Mouse (Mus musculus) heart, embryonic 16.5 days (tissue): ENCODE measurements at regions not wholly inside any gene's neighbourhood (a gene's known extent, or its start where the extent isn't known, plus 50 kb on each side); places are given as distances from the start of the nearest gene placed in this dataset.

Experiments used
- ATAC-seq: fragments of 200-750 bp; cut with Nextera tagmentation; replicated peaks from 2 replicates; pipeline ENCODE4 v1.8.0; 2017; ENCODE audit warnings: moderate number of reproducible peaks; ENCODE audit not compliant: insufficient read depth, low FRiP score; ENCODE audit errors: extremely low read depth
- H3K27ac ChIP-seq: fragments of 300-500 bp; sonication (generic); 2 replicates; pipeline ENCODE4 v1.5.1; 2014; ENCODE audit warnings: mild to moderate bottlenecking, low read length, control low read depth, moderate library complexity
- H3K27me3 ChIP-seq: fragments of 300-500 bp; sonication (generic); 2 replicates; pipeline ENCODE4 v1.6.1; 2014; ENCODE audit warnings: low read length, mixed read lengths; ENCODE audit not compliant: control insufficient read depth, insufficient read depth
- H3K36me3 ChIP-seq: fragments of 300-500 bp; sonication (generic); 2 replicates; pipeline ENCODE4 v1.6.1; 2014; ENCODE audit not compliant: control insufficient read depth, insufficient read depth
- H3K4me1 ChIP-seq: fragments of 300-500 bp; sonication (generic); 2 replicates; pipeline ENCODE4 v1.6.1; 2014; ENCODE audit warnings: low read length, mixed read lengths; ENCODE audit not compliant: control insufficient read depth, insufficient read depth
- H3K4me2 ChIP-seq: fragments of 300-500 bp; sonication (generic); 2 replicates; pipeline ENCODE4 v1.6.1; 2014; ENCODE audit warnings: low read depth, mild to moderate bottlenecking, control low read depth, low read length
- H3K4me3 ChIP-seq: fragments of 300-500 bp; sonication (generic); 2 replicates; pipeline ENCODE4 v1.5.1; 2014; ENCODE audit warnings: mild to moderate bottlenecking, control low read depth, low read length
- H3K9ac ChIP-seq: fragments of 300-500 bp; sonication (generic); 2 replicates; pipeline ENCODE4 v1.6.1; 2014; ENCODE audit warnings: low read length, control low read depth
- H3K9me3 ChIP-seq: fragments of 300-500 bp; sonication (generic); replicated peaks from 2 replicates; pipeline ENCODE4 v1.6.1; 2016; ENCODE audit warnings: low read length; ENCODE audit not compliant: control insufficient read depth
- WGBS: fragments of 180-500 bp; shearing (Covaris S2); extraction: QIAGEN DNeasy Blood & Tissue Kit; methylation state at CpG from one replicate; pipeline ENCODE4 v1.1.7; 2014; 5-methylcytosine and 5-hydroxymethylcytosine counted together

DNA sequence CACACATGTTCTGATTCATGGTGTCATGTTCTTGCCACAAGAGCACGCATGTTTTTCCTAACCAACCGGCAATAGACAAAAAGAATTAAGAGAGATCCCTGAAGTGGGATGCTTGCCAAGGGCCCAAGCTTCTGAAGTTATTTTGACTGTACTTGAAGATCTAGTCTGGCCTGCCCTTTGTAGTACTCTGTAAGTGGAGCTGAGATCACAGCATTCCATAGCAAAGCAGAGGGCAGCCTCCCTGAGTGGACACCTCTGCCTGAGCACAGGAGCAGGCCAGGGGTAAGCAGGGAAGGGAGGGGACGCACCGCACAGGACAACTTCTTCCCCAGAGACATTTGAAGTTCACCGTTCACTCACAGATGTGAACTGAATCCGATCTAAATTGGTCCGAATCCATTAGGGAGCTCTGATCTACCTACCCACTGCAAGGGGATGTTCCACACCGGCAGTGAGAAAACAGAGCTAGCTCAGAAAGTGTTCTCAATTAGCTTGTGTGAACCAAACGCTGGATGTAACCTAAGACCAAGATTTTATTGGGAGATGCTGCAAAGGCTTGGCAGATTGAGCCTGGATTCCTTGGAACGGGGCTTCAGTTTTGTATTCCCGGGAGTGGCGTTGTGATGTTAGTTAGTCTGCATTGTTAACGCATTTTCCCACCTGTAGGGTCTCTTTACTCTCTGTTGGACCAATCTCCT lies 88.3 kb upstream of the Tspan5 start:
- H3K4me1 ChIP-seq = no peaks in the 10 kb centered on the region
- no peaks in the 10 kb centered on the region for H3K27me3 ChIP-seq
- H3K9ac ChIP-seq = no peak overlapping the region
- ATAC-seq = no peak
- no peak overlapping the region for H3K4me2 ChIP-seq
- no peak overlapping the region for H3K27ac ChIP-seq
- no peaks in the 10 kb centered on the region for H3K36me3 ChIP-seq
- H3K9me3 ChIP-seq = peaks cover 27% of the 10 kb centered on the region
- no peak overlapping the region for H3K4me3 ChIP-seq
- WGBS = 84% methylated on average over 13 of the region's 13 CpGs

DNA sequence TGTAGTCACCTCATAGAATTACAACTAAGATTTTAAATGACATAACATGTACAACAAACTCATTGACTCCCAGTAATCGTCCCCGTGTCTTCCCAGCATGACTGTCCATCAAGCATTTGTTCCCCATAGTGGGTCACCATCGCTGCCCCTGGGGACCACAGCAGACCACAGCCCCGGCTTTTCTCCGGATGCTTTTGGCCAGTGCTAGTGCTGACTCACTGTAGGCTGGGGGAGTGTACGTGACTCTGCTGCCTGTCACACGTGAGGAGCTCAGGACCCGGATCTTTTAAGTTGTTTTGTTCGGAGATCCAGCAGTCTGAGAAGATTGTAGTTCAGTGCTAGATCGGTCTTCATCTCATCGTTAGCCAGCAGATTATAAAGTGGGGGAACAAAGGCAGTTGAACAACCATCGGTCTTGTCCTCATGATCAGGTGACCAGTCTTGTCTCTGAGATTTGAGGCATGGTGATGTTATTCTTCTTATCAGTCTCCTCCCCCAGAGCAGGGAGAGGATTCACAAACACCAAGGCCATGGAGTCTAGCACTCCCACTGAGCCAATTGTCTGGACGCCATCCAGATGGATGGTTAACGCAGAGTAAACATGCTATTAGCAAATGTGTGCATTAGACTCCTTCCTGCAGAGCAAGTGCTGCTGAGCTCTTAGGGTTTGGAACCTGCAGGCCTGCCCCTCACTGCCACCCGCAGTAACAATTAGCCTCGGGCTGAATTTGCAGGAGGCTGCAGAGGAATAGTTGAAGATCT lies 87.2 kb upstream of the Tspan5 start:
- no peak for ATAC-seq
- Histone ChIP-seq H3K4me1 (no peaks in the 10 kb centered on the region), H3K27me3 (no peaks in the 10 kb centered on the region), H3K9me3 (peaks cover 32% of the 10 kb centered on the region), H3K36me3 (no peaks in the 10 kb centered on the region; the same call in 1 of the 2 replicates), H3K9ac (no peak overlapping the region), H3K4me2 (no peak overlapping the region), H3K4me3 (no peak overlapping the region), H3K27ac (no peak overlapping the region)
- 68% methylated on average over 16 of the region's 16 CpGs for WGBS

DNA sequence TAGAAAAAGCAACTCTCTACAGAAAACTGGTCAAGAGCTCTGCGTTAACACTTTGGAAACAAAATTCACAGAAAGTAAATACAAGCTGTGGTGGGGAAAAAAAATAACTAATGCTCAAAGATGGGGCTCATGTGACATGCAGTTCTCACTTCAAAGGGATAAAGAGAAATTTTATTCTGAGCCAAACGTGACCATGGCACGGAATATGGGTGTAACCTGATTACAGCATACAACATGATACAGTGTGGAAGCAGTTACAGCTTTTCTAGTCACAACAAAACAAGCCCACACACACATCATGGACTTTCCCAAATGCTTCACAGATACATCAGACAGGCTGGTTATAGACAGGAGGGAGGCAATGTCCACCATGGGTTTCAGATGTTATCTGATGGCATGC lies 86.5 kb upstream of the Tspan5 start:
- peaks cover 32% of the 10 kb centered on the region for H3K9me3 ChIP-seq
- WGBS = 79% methylated on average over 3 of the region's 3 CpGs
- no peaks in the 10 kb centered on the region; the same call in 1 of the 2 replicates for H3K36me3 ChIP-seq
- no peak for ATAC-seq
- no peaks in the 10 kb centered on the region for H3K27me3 ChIP-seq
- no peaks in the 10 kb centered on the region for H3K4me1 ChIP-seq
- no peak overlapping the region for H3K27ac ChIP-seq
- no peak overlapping the region for H3K4me3 ChIP-seq
- no peak overlapping the region for H3K4me2 ChIP-seq
- H3K9ac ChIP-seq = no peak overlapping the region

DNA sequence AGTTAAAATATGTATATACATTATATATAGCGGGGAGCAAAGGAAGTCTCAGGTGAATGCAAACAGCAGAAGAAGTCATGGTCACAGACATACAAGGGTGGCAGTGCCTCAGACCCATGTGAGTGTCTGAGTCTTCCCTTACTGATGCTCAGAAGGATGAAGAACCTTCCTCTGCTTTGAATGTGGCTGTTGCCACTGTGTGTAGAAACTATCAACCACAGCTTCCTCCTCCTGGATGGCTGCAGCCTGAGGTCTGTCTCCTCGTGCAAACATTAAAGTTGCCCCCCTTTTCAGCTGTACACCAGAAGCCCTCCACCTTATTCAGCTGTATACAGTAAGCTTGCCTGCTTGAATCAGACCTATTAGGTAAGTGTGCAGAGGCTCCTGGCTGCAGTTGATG lies 79.4 kb upstream of the Tspan5 start:
- Histone ChIP-seq H3K9ac (no peak overlapping the region), H3K4me2 (no peak overlapping the region), H3K4me1 (no peaks in the 10 kb centered on the region), H3K27me3 (no peaks in the 10 kb centered on the region), H3K27ac (no peak overlapping the region), H3K36me3 (no peaks in the 10 kb centered on the region; the same call in none of the 2 replicates), H3K9me3 (peaks cover 14% of the 10 kb centered on the region), H3K4me3 (no peak overlapping the region)
- 83% methylated on average over 2 of the region's 2 CpGs for WGBS
- ATAC-seq = no peak

DNA sequence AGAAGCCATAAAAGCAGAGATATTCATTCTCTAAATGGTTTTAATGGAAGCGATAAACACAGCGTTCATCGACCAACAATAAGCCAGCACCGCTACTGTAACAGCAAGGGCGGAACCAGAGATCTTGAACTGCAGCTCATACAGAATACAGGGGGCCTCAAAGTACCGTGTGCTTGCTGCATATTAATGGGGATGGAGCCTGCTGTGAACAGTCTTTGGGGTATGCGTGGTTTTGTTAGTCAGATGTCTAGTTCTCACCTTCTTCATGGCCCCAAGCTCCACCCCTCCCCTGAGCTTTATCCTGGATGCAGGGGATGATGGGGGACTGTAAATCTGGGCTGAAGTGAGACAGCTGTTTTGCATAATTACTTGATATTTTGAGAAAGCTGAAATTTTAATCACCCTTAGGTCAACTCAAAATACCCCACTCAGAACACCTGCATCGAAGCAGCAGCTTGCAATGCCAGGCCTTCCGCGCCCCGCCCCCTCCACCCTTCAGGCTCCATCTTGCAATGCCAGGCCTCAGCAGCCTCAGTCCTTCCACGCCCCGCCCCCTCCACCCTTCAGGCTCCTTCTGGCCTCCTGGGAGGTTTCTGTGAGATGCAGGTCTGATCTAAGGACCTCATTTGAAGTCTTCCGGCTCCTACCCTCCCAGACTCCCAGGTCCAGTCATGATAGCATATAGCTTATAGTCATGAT lies 73.5 kb upstream of the Tspan5 start:
- 86% methylated on average over 14 of the region's 14 CpGs for WGBS

DNA sequence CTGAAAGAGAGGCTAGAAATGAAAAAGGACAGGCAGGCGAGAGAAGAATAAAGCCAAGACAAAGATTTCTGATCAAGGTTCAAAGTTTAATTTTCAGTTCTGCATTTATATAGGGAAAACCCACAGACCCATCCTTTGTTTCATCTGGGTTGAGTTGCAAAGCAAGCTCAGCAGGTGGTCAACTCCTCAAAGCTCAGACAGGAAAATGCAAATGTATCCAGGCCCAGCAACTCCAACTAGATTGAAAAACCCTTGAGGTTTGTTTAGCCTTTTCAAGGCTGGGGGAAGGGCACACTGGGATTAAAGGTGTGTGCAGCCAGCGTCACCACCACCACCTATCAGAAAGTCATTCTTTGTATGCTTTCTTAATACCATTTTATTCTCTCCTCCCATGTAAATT lies 66.1 kb upstream of the Tspan5 start:
- 79% methylated on average over 2 of the region's 2 CpGs for WGBS
- no peaks in the 10 kb centered on the region for H3K36me3 ChIP-seq
- H3K4me1 ChIP-seq = no peaks in the 10 kb centered on the region
- H3K9ac ChIP-seq = no peak overlapping the region
- H3K4me2 ChIP-seq = no peak overlapping the region
- ATAC-seq = no peak
- no peak overlapping the region for H3K27ac ChIP-seq
- H3K9me3 ChIP-seq = no peaks in the 10 kb centered on the region
- no peaks in the 10 kb centered on the region for H3K27me3 ChIP-seq
- H3K4me3 ChIP-seq = no peak overlapping the region

More for the DNA sequence above, 73.5 kb upstream of the Tspan5 start:
- Histone ChIP-seq H3K27ac (no peak overlapping the region), H3K9me3 (peaks cover 5% of the 10 kb centered on the region; the same call in 1 of the 2 replicates), H3K4me3 (no peak overlapping the region), H3K4me2 (no peak overlapping the region), H3K4me1 (no peaks in the 10 kb centered on the region), H3K27me3 (no peaks in the 10 kb centered on the region), H3K36me3 (no peaks in the 10 kb centered on the region; the same call in 1 of the 2 replicates), H3K9ac (no peak overlapping the region)
- no peak for ATAC-seq

DNA sequence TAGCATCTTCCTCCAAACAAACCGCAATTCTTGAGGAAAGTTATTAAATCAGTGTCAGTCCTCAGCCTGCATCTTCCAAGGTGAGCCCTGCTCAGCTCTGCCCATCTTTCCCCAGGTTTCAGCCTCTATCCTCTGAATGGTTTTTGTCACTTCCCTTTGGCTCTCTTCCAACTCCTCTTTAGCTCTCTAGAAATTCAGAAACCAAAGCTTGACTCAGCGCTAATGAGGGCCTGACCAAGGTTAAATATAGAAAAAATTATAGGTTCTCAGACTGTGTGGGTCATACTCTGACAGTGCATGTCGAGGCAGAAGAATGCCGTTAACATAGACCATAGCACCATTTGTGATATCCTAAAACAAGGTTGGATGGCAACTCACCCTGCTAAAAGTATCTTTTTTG lies 63.6 kb upstream of the Tspan5 start:
- H3K4me1 ChIP-seq = no peaks in the 10 kb centered on the region
- 50% methylated on average over 4 of the region's 4 CpGs for WGBS
- no peaks in the 10 kb centered on the region for H3K9me3 ChIP-seq
- ATAC-seq = no peak
- H3K36me3 ChIP-seq = no peaks in the 10 kb centered on the region
- no peak overlapping the region for H3K9ac ChIP-seq
- no peak overlapping the region for H3K4me2 ChIP-seq
- no peak overlapping the region for H3K27ac ChIP-seq
- H3K27me3 ChIP-seq = no peaks in the 10 kb centered on the region
- no peak overlapping the region for H3K4me3 ChIP-seq

DNA sequence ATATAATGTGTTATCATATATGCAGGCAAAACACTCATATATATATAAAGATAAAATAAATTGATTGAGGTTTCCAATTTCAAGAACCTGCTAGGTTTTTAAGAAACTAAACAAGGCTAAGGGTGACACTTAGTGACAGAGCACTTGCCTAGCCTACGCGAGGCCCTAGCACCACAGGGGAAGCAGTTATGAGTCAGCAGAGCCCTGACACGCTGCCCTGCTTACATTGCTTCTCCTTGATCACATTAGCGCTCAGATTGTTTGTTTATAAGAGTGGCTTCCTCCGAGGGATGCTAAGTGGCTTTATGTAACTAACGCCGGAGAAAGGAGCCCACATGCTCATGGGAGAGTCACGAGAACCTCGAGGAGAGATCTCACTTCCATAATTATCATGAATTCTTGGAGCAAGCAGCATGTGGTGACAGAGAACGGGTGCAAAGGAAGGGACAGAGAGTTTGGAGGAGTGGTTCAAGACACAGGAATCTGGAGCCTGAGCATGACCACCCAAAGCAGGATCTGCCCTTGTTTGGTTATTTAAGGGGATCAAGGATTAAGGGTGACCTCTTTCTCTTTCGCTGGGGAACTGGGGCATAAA lies 55.3 kb upstream of the Tspan5 start:
- 24% methylated on average over 11 of the region's 11 CpGs for WGBS
- no peak overlapping the region for H3K4me3 ChIP-seq
- no peaks in the 10 kb centered on the region for H3K36me3 ChIP-seq
- H3K9ac ChIP-seq = no peak overlapping the region
- H3K9me3 ChIP-seq = no peaks in the 10 kb centered on the region
- H3K27ac ChIP-seq = no peak overlapping the region
- no peaks in the 10 kb centered on the region for H3K4me1 ChIP-seq
- no peak overlapping the region for H3K4me2 ChIP-seq
- H3K27me3 ChIP-seq = no peaks in the 10 kb centered on the region
- ATAC-seq = no peak
